In genomic region chr4:126105131-126105783, GRCm38 (mm10) we compare ENCODE assay signal across 8 mouse cellular contexts. TPM values are rescaled to one million over a fixed set of nuclear protein-coding genes. Genes with fewer than 3 reads are reported as not detected.
DNase-seq lines count a peak whose midpoint lies in the region; ATAC-seq and TF ChIP-seq lines count a peak whose summit lies in the region.

No protein-coding gene starts in this region.

- H3K27me3 ChIP-seq in lung, postnatal 0 days (replicated peaks; ENCODE audit: insufficient read depth, low read length), result no peaks in the 10 kb centered on the region
- no peaks in the 10 kb centered on the region for H3K27me3 ChIP-seq in limb, embryonic 15.5 days
- no peaks in the 10 kb centered on the region for H3K27me3 ChIP-seq in stomach, embryonic 16.5 days (ENCODE audit: control insufficient read depth, insufficient read depth, low read length)

- peaks cover 43% of the 10 kb centered on the region for H3K4me1 ChIP-seq in lung, postnatal 0 days (ENCODE audit: insufficient read depth, low read depth, low read length)
- peaks cover 49% of the 10 kb centered on the region for H3K4me1 ChIP-seq in limb, embryonic 15.5 days
- H3K4me1 ChIP-seq in stomach, embryonic 16.5 days (ENCODE audit: control insufficient read depth, insufficient read depth, low read length), result peaks cover 53% of the 10 kb centered on the region

- no peaks in the 10 kb centered on the region for H3K36me3 ChIP-seq in lung, postnatal 0 days (ENCODE audit: insufficient read depth, low read length)
- no peaks in the 10 kb centered on the region; the same call in 1 of the 2 replicates for H3K36me3 ChIP-seq in limb, embryonic 15.5 days
- H3K36me3 ChIP-seq in stomach, embryonic 16.5 days (ENCODE audit: control insufficient read depth, insufficient read depth, low read length), result no peaks in the 10 kb centered on the region

- H3K4me2 ChIP-seq in lung, postnatal 0 days (replicated peaks; ENCODE audit: low read depth, low read length), result peak overlapping the region; percentile 71
- peak overlapping the region; percentile 85 for H3K4me2 ChIP-seq in limb, embryonic 15.5 days
- H3K4me2 ChIP-seq in stomach, embryonic 16.5 days (ENCODE audit: low read depth, low read length), result peak overlapping the region; percentile 85

- no peak for ATAC-seq in lung, postnatal 0 days
- no peak for ATAC-seq in limb, embryonic 15.5 days (ENCODE audit: insufficient number of reproducible peaks, low FRiP score, low TSS enrichment, low read depth)
- no peak for ATAC-seq in stomach, embryonic 16.5 days (ENCODE audit: insufficient read depth, low FRiP score)

- no peak overlapping the region for H3K27ac ChIP-seq in lung, postnatal 0 days (ENCODE audit: low read length)
- H3K27ac ChIP-seq in limb, embryonic 15.5 days, result no peak overlapping the region
- H3K27ac ChIP-seq in stomach, embryonic 16.5 days (ENCODE audit: low read length), result no peak overlapping the region

- DNase-seq in adrenal gland, adult 2 months, result peak; percentile 47
- DNase-seq in adrenal gland, postnatal 4 days (ENCODE audit: low spot score in 2 of 2), result no peak
- no peak for DNase-seq in lung, postnatal 0 days (ENCODE audit: low spot score)
- no peak for DNase-seq in lung, adult 18-20 months
- no peak for DNase-seq in layer of hippocampus, postnatal 14 days (ENCODE audit: low spot score in 2 of 2)
- DNase-seq in lung, postnatal 25 days (ENCODE audit: low spot score), result no peak

- peak overlapping the region; percentile 87; the same call in 1 of the 2 replicates for H3K9ac ChIP-seq in lung, postnatal 0 days (replicated peaks; ENCODE audit: low read depth)
- 0 out of 2 replicates have a peak overlapping the region, but pooled peaks have one; percentile 66 for H3K9ac ChIP-seq in limb, embryonic 15.5 days
- 0 out of 2 replicates have a peak overlapping the region, but pooled peaks have one; percentile 21 for H3K9ac ChIP-seq in stomach, embryonic 16.5 days (ENCODE audit: low read length)

- peak overlapping the region; percentile 93; the same call in 1 of the 2 replicates for H3K4me3 ChIP-seq in lung, postnatal 0 days (ENCODE audit: low read depth, low read length)
- peak overlapping the region; percentile 84 for H3K4me3 ChIP-seq in limb, embryonic 15.5 days
- peak overlapping the region; percentile 82 for H3K4me3 ChIP-seq in stomach, embryonic 16.5 days (replicated peaks; ENCODE audit: low read length)

- TF ChIP-seq CTCF in lung, postnatal 0 days (IDR thresholded peaks at IDR 0.05), result no peak

- no peaks in the 10 kb centered on the region for H3K9me3 ChIP-seq in lung, postnatal 0 days (ENCODE audit: low read length)
- no peaks in the 10 kb centered on the region for H3K9me3 ChIP-seq in limb, embryonic 15.5 days
- no peaks in the 10 kb centered on the region for H3K9me3 ChIP-seq in stomach, embryonic 16.5 days (replicated peaks; ENCODE audit: control insufficient read depth, low read length)

- no peak for TF ChIP-seq EP300 in lung, postnatal 0 days (IDR thresholded peaks at IDR 0.05)

- 66% methylated on average over 7 of the region's 7 CpGs for WGBS in lung, postnatal 0 days
- 55% methylated on average over 7 of the region's 7 CpGs for WGBS in limb, embryonic 15.5 days
- 61% methylated on average over 7 of the region's 7 CpGs for WGBS in stomach, embryonic 16.5 days

RNA-seq across cellular contexts. Expression of gene Stk40, which starts 1.5 kb away (rescaled TPM):
- 10 to 100 TPM; 43.0 to 56.0 TPM for total RNA-seq in adrenal gland, adult 2 months (2021)
- polyA plus RNA-seq in adrenal gland, adult 2 months (2012; rRNA removed), result 33.2 and 33.5 TPM in 2 replicates
- total RNA-seq in adrenal gland, postnatal 4 days (2021), result 10 to 100 TPM; 25.9 to 30.5 TPM
- 26.7 and 30.6 TPM in 2 replicates for polyA plus RNA-seq in lung, postnatal 0 days (2015; fragmentation: Nextera tagmentation; extraction: Ambion mirVana)
- polyA plus RNA-seq in limb, embryonic 15.5 days (2015; fragmentation: Nextera tagmentation; extraction: Ambion mirVana), result 32.4 and 35.4 TPM in 2 replicates
- polyA plus RNA-seq in stomach, embryonic 16.5 days (2015; fragmentation: Nextera tagmentation; extraction: Ambion mirVana), result 28.4 and 29.6 TPM in 2 replicates
- 10 to 100 TPM; 20.8 to 21.3 TPM for total RNA-seq in layer of hippocampus, postnatal 14 days (2021)

RNA-seq across cellular contexts. Expression of gene Lsm10, which starts 8.8 kb away (rescaled TPM):
- total RNA-seq in adrenal gland, adult 2 months (2021), result 10 to 100 TPM; 23.4 to 30.7 TPM
- polyA plus RNA-seq in adrenal gland, adult 2 months (2012; rRNA removed), result 29.3 and 32.5 TPM in 2 replicates
- 10 to 100 TPM; 26.7 to 27.1 TPM for total RNA-seq in adrenal gland, postnatal 4 days (2021)
- 62.2 and 64.1 TPM in 2 replicates for polyA plus RNA-seq in lung, postnatal 0 days (2015; fragmentation: Nextera tagmentation; extraction: Ambion mirVana)
- 50.1 and 51.2 TPM in 2 replicates for polyA plus RNA-seq in limb, embryonic 15.5 days (2015; fragmentation: Nextera tagmentation; extraction: Ambion mirVana)
- 49.4 and 52.4 TPM in 2 replicates for polyA plus RNA-seq in stomach, embryonic 16.5 days (2015; fragmentation: Nextera tagmentation; extraction: Ambion mirVana)
- total RNA-seq in layer of hippocampus, postnatal 14 days (2021), result 10 to 100 TPM; 12.9 to 13.1 TPM

RNA-seq across cellular contexts. Expression of gene Eva1b, which starts 42.3 kb away (rescaled TPM):
- 10 to 100 TPM; 13.3 to 35.0 TPM for total RNA-seq in adrenal gland, adult 2 months (2021)
- 111 and 156 TPM in 2 replicates for polyA plus RNA-seq in adrenal gland, adult 2 months (2012; rRNA removed)
- 10 to 100 TPM; 67.2 to 69.6 TPM for total RNA-seq in adrenal gland, postnatal 4 days (2021)
- 151 TPM in 2 replicates for polyA plus RNA-seq in lung, postnatal 0 days (2015; fragmentation: Nextera tagmentation; extraction: Ambion mirVana)
- 81.0 and 86.3 TPM in 2 replicates for polyA plus RNA-seq in limb, embryonic 15.5 days (2015; fragmentation: Nextera tagmentation; extraction: Ambion mirVana)
- polyA plus RNA-seq in stomach, embryonic 16.5 days (2015; fragmentation: Nextera tagmentation; extraction: Ambion mirVana), result 46.4 and 49.7 TPM in 2 replicates
- 1 to 10 TPM; 6.5 to 6.7 TPM for total RNA-seq in layer of hippocampus, postnatal 14 days (2021)

RNA-seq across cellular contexts. Expression of gene Oscp1, which starts 46.9 kb away (rescaled TPM):
- total RNA-seq in adrenal gland, adult 2 months (2021), result 10 to 100 TPM in 1 of 2 experiments, 1 to 10 TPM in 1; 9.5 to 10.9 TPM
- 1.6 and 2.1 TPM in 2 replicates for polyA plus RNA-seq in adrenal gland, adult 2 months (2012; rRNA removed)
- total RNA-seq in adrenal gland, postnatal 4 days (2021), result 10 to 100 TPM; 12.3 to 15.7 TPM
- polyA plus RNA-seq in lung, postnatal 0 days (2015; fragmentation: Nextera tagmentation; extraction: Ambion mirVana), result 11.8 and 12.3 TPM in 2 replicates
- polyA plus RNA-seq in limb, embryonic 15.5 days (2015; fragmentation: Nextera tagmentation; extraction: Ambion mirVana), result 11.5 TPM in 2 replicates
- 10.1 and 12.5 TPM in 2 replicates for polyA plus RNA-seq in stomach, embryonic 16.5 days (2015; fragmentation: Nextera tagmentation; extraction: Ambion mirVana)
- 10 to 100 TPM; 45.5 to 49.0 TPM for total RNA-seq in layer of hippocampus, postnatal 14 days (2021)

RNA-seq across cellular contexts. Expression of gene Sh3d21, which starts 58.0 kb away (rescaled TPM):
- total RNA-seq in adrenal gland, adult 2 months (2021), result 1 to 10 TPM; 2.5 to 3.2 TPM
- polyA plus RNA-seq in adrenal gland, adult 2 months (2012; rRNA removed), result 1.4 and 1.8 TPM in 2 replicates
- 1 to 10 TPM; 4.2 to 4.3 TPM for total RNA-seq in adrenal gland, postnatal 4 days (2021)
- 23.3 and 30.7 TPM in 2 replicates for polyA plus RNA-seq in lung, postnatal 0 days (2015; fragmentation: Nextera tagmentation; extraction: Ambion mirVana)
- polyA plus RNA-seq in limb, embryonic 15.5 days (2015; fragmentation: Nextera tagmentation; extraction: Ambion mirVana), result 12.1 and 13.8 TPM in 2 replicates
- 7.3 and 8.6 TPM in 2 replicates for polyA plus RNA-seq in stomach, embryonic 16.5 days (2015; fragmentation: Nextera tagmentation; extraction: Ambion mirVana)
- 1 to 10 TPM; 1.2 to 1.8 TPM for total RNA-seq in layer of hippocampus, postnatal 14 days (2021)

Comparison
In these comparisons a context has a peak if more than half of its experiments do, and no peak if none do; other contexts are left out.
1. H3K9ac ChIP-seq: peak in every context shown above with its lines; median percentile 87 in lung, postnatal 0 days; 66 in limb, embryonic 15.5 days; 21 in stomach, embryonic 16.5 days.